Mouse (Mus musculus): Measurements from ENCODE around the gene B4galnt3.

DNA sequence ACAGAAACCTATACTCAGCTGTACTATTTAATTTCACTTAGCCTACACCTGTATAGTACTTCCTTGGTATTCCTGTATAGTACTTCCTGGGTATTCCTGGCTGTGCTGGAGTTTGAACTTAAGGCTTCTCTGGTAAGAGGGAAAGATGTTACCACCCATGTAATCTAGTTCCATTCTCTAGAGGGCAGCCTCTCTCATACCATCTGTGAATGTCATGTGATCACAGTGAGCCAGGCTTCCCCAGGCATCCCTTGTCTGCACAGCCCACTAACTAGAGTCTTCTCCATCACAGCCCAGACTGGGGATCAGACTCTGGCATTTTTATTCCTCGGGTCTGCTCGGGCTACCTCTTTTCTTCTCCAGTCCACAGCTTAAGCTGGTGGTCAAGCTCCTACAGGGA is 75.1 kb downstream of the B4galnt3 start:
- no peak for TF ChIP-seq GATA1 (IDR thresholded peaks at IDR 0.05; ENCODE audit: borderline replicate concordance, low read length)
- TF ChIP-seq CTCF (IDR thresholded peaks at IDR 0.05; ENCODE audit: low read depth, low read length): no peak
- TF ChIP-seq TAL1 (conservative IDR thresholded peaks at IDR 0.05; ENCODE audit: low read depth, low read length): no peak
